ENCODE assay signal across 8 mouse cellular contexts in genomic region chr5:123947041-123947761, GRCm38 (mm10). TPM values are rescaled to one million over a fixed set of nuclear protein-coding genes. Genes with fewer than 3 reads are reported as not detected.
A peak's percentile ranks its signal among the peaks of the same experiment; 100 is the strongest.
DNase-seq lines count a peak whose midpoint lies in the region; TF ChIP-seq lines count a peak whose summit lies in the region.

No protein-coding gene starts in this region.

- H3K27ac ChIP-seq in left cerebral cortex, adult 2 months: no peak overlapping the region

- TF ChIP-seq POLR2A in brain, embryonic 14.5 days (IDR thresholded peaks at IDR 0.05; ENCODE audit: borderline replicate concordance, extremely low read depth, insufficient read depth, insufficient read length, poor library complexity, severe bottlenecking): no peak

- intact Hi-C loops in left cerebral cortex, adult 2 months (cut with DNase I): loop anchor here (1.0 kb wide), 1 partner anchor 45 kb away; no protein-coding TSS in a partner anchor

- peak; percentile 90 for TF ChIP-seq CTCF in left cerebral cortex, adult 2 months (IDR thresholded peaks at IDR 0.05)
- TF ChIP-seq CTCF in brain, embryonic 14.5 days (IDR thresholded peaks at IDR 0.05; ENCODE audit: borderline replicate concordance, extremely low read depth, insufficient read depth, insufficient read length): 0 out of 2 replicates have a peak, but pooled peaks have one; percentile 25

- no peak overlapping the region for H3K4me3 ChIP-seq in left cerebral cortex, adult 2 months

- peak; percentile 11 for DNase-seq in adrenal gland, postnatal 14 days
- no peak for DNase-seq in adrenal gland, adult 18-20 months (ENCODE audit: low spot score in 2 of 2)
- no peak for DNase-seq in left cerebral cortex, adult 2 months (ENCODE audit: extremely low spot score in 1 of 2, low spot score in 2 of 2)
- DNase-seq in left cerebral cortex, adult 18-20 months (ENCODE audit: low spot score in 2 of 2): no peak
- peak; percentile 87 for DNase-seq in brain, embryonic 14.5 days (ENCODE audit: low read depth)
- DNase-seq in kidney, postnatal 25 days: peak; percentile 26
- peak; percentile 10 for DNase-seq in thymus, postnatal 25 days
- no peak for DNase-seq in spleen, postnatal 10 days (ENCODE audit: low spot score in 2 of 2)

RNA-seq across cellular contexts. Expression of gene Ccdc62, which starts 16.7 kb away (rescaled TPM):
- 4.7 and 5.0 TPM in 2 replicates for total RNA-seq in adrenal gland, postnatal 14 days (2021)
- total RNA-seq in adrenal gland, adult 18-20 months (2021): 1 to 10 TPM; 4.3 to 4.5 TPM
- total RNA-seq in left cerebral cortex, adult 2 months (2021): 1 to 10 TPM; 2.9 to 4.1 TPM
- total RNA-seq in left cerebral cortex, adult 18-20 months (2021): 1 to 10 TPM; 2.5 to 2.7 TPM
- polyA plus RNA-seq in brain, embryonic 14.5 days (2012; rRNA removed): 6.8 and 7.1 TPM in 2 replicates

RNA-seq across cellular contexts. Expression of gene Gm43518, which starts 20.0 kb away (rescaled TPM):
- 1.7 TPM in 1 of 2 replicates, not detected in the other for total RNA-seq in adrenal gland, postnatal 14 days (2021)
- total RNA-seq in adrenal gland, adult 18-20 months (2021): 1 to 10 TPM in 1 of 2 experiments, under 1 TPM in 1; 0.74 to 1.5 TPM
- 1 to 10 TPM in 1 of 2 experiments, under 1 TPM in 1; 0.63 to 1.1 TPM for total RNA-seq in left cerebral cortex, adult 2 months (2021)
- 1 to 10 TPM in 1 of 2 experiments, under 1 TPM in 1; 0.80 to 1.1 TPM for total RNA-seq in left cerebral cortex, adult 18-20 months (2021)
- 1.4 and 2.3 TPM in 2 replicates for polyA plus RNA-seq in brain, embryonic 14.5 days (2012; rRNA removed)

RNA-seq across cellular contexts. Expression of gene Hip1r, which starts 26.2 kb away (rescaled TPM):
- 18.0 and 26.6 TPM in 2 replicates for total RNA-seq in adrenal gland, postnatal 14 days (2021)
- total RNA-seq in adrenal gland, adult 18-20 months (2021): 10 to 100 TPM; 20.1 to 28.4 TPM
- 10 to 100 TPM; 68.3 to 74.2 TPM for total RNA-seq in left cerebral cortex, adult 2 months (2021)
- 10 to 100 TPM; 66.5 to 67.7 TPM for total RNA-seq in left cerebral cortex, adult 18-20 months (2021)
- 17.7 and 23.9 TPM in 2 replicates for polyA plus RNA-seq in brain, embryonic 14.5 days (2012; rRNA removed)

RNA-seq across cellular contexts. Expression of gene Denr, which starts 40.2 kb away (rescaled TPM):
- total RNA-seq in adrenal gland, postnatal 14 days (2021): 78.3 and 86.9 TPM in 2 replicates
- 10 to 100 TPM; 54.7 to 74.1 TPM for total RNA-seq in adrenal gland, adult 18-20 months (2021)
- 10 to 100 TPM; 66.0 to 68.7 TPM for total RNA-seq in left cerebral cortex, adult 2 months (2021)
- total RNA-seq in left cerebral cortex, adult 18-20 months (2021): 10 to 100 TPM; 68.1 to 74.0 TPM
- 27.8 and 37.4 TPM in 2 replicates for polyA plus RNA-seq in brain, embryonic 14.5 days (2012; rRNA removed)

Comparison
In these comparisons a context has a peak if more than half of its experiments do, and no peak if none do; other contexts are left out.
1. DNase-seq: peak in adrenal gland, postnatal 14 days (single experiment), brain, embryonic 14.5 days (single experiment), kidney, postnatal 25 days (2 of 2) and thymus, postnatal 25 days (single experiment); none in adrenal gland, adult 18-20 months (0 of 2), left cerebral cortex, adult 2 months (0 of 2), left cerebral cortex, adult 18-20 months (0 of 2) and spleen, postnatal 10 days (0 of 2).